Mouse (Mus musculus) megakaryocyte progenitor cell, adult 5-6 weeks (primary cell): ENCODE data around the gene Gtpbp4. TPM values are rescaled to one million over a fixed set of nuclear protein-coding genes. Genes with fewer than 3 reads are reported as not detected.

Experiments used
- total RNA-seq, 2 experiments: library from RNA; stranded (forward) in 1 of 2; stranded (reverse) in 1 of 2; fragments of 157-497, 149-512 nt in 1 of 2; fragments of 200-1000 nt in 1 of 2; gene quantifications; 2 replicates each; pipeline versions ENCODE4 v1.2.3 to v1.2.4; 2015 to 2017

Gtpbp4 gene
- total RNA-seq, 2 experiments from 2014 or later = 120 to 135 TPM

Other genes with a start within 250 kb of the Gtpbp4 start
- gene Wdr37, start 124.2 kb downstream of the Gtpbp4 start, total RNA-seq (2015) = 19.4 and 20.0 TPM in 2 replicates
- 16.7 and 18.1 TPM in 2 replicates for gene Wdr37, start 124.2 kb downstream of the Gtpbp4 start, total RNA-seq (2017)
- gene Idi1, start 110.6 kb downstream of the Gtpbp4 start, total RNA-seq (2015) = 33.1 and 33.4 TPM in 2 replicates
- 24.1 and 27.9 TPM in 2 replicates for gene Idi1, start 110.6 kb downstream of the Gtpbp4 start, total RNA-seq (2017)
- gene Gm9745, start 47.9 kb downstream of the Gtpbp4 start, total RNA-seq (2015) = not detected in 2 replicates
- gene Gm9745, start 47.9 kb downstream of the Gtpbp4 start, total RNA-seq (2017) = not detected in 2 replicates
- not detected in 2 replicates for gene Idi2, start 43.2 kb downstream of the Gtpbp4 start, total RNA-seq (2015)
- not detected in 2 replicates for gene Idi2, start 43.2 kb downstream of the Gtpbp4 start, total RNA-seq (2017)
- 77.1 and 82.9 TPM in 2 replicates for gene Larp4b, start 97.8 kb upstream of the Gtpbp4 start, total RNA-seq (2015)
- 73.3 and 90.9 TPM in 2 replicates for gene Larp4b, start 97.8 kb upstream of the Gtpbp4 start, total RNA-seq (2017)